Mouse (Mus musculus) kidney, adult 2 months (tissue): Measurements from ENCODE around the gene Fcgr3. TPM values are rescaled to one million over a fixed set of nuclear protein-coding genes. Genes with fewer than 3 reads are reported as not detected.
A peak's percentile ranks its signal among the peaks of the same experiment; 100 is the strongest.
"Not testable (repeated sequence)": the region's sequence is repeated elsewhere in the genome, so short reads cannot be mapped to it uniquely, and the experiment has no call there.

ENCODE experiments used
- DNase-seq: peaks from one replicate; pipeline ENCODE4 v3.0.0; 2021
- H3K27ac ChIP-seq: fragments of 200-500 bp; 2 replicates; pipeline ENCODE4 v1.5.1; 2012; ENCODE audit warnings: low read depth, low read length, control low read depth, inconsistent platforms; ENCODE audit not compliant: insufficient read depth
- H3K27me3 ChIP-seq: fragments of 200-500 bp; replicated peaks from 2 replicates; pipeline ENCODE4 v1.6.1; 2012; ENCODE audit warnings: mild to moderate bottlenecking, moderate library complexity, low read length, inconsistent platforms; ENCODE audit not compliant: control insufficient read depth, insufficient read depth
- H3K36me3 ChIP-seq: fragments of 200-500 bp; 2 replicates; pipeline ENCODE4 v1.6.1; 2012; ENCODE audit warnings: mild to moderate bottlenecking, moderate library complexity, low read length, inconsistent platforms; ENCODE audit not compliant: control insufficient read depth, insufficient read depth
- H3K4me1 ChIP-seq: fragments of 200-500 bp; 2 replicates; pipeline ENCODE4 v1.6.1; 2011; ENCODE audit warnings: low read length; ENCODE audit not compliant: control insufficient read depth, insufficient read depth
- H3K4me3 ChIP-seq: fragments of 200-500 bp; 2 replicates; pipeline ENCODE4 v1.5.1; 2011; ENCODE audit warnings: mild to moderate bottlenecking, low read depth, low read length, control low read depth; ENCODE audit not compliant: insufficient read depth
- CTCF ChIP-seq: fragments of 200-500 bp; conservative IDR thresholded peaks from 2 replicates; pipeline ENCODE4 v1.5.1; 2011; ENCODE audit warnings: low read depth, mild to moderate bottlenecking, control low read depth, low read length, moderate library complexity, mixed read lengths; ENCODE audit not compliant: insufficient read depth, insufficient read length
- POLR2A ChIP-seq: fragments of 200-500 bp; IDR thresholded peaks from one replicate; pipeline ENCODE4 v1.6.1; 2011; ENCODE audit warnings: low read depth, low read length, control low read depth
- WGBS: fragments of 180-500 bp; shearing (Covaris S2); methylation state at CpG from one replicate; pipeline ENCODE4 v1.1.7; 2018; 5-methylcytosine and 5-hydroxymethylcytosine counted together
- polyA plus RNA-seq: library from polyadenylated mRNA; depleted of rRNA; stranded (reverse); fragments of >200 nt; gene quantifications from 2 replicates; pipeline ENCODE4 v1.2.3, GENCODE M21; 2012

The Fcgr3 gene
- polyA plus RNA-seq, 1 experiment: 6.4 TPM

DNA sequence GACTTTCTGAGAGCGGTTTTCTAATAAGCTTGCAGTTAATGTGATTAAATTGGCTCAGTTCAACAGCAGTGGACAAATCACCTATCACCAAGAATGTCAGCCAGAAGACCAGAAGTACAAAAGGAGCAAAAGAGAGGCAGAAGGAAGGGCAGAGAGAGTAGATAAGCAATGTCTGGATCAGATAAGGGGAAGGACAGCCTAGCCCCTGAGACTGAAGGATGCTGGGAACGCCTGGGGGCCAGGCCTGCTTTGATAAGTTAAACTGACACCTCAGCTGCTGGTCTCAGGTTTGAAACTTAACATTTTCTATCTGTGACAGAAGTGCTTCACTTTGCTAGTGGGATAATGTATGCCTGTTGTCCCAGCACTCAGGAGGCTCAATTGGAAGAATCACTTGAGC lies 32.9 kb upstream of the Fcgr3 start:
- TF ChIP-seq CTCF (no peak), POLR2A (no peak)
- WGBS: 67% methylated on average over 2 of the region's 2 CpGs
- Histone ChIP-seq H3K36me3 (no peaks in the 10 kb centered on the region), H3K4me1 (peaks cover 6% of the 10 kb centered on the region; the same call in 1 of the 2 replicates), H3K4me3 (no peak overlapping the region), H3K27me3 (no peaks in the 10 kb centered on the region; the same call in 1 of the 2 replicates), H3K27ac (no peak overlapping the region)
- no peak for DNase-seq

DNA sequence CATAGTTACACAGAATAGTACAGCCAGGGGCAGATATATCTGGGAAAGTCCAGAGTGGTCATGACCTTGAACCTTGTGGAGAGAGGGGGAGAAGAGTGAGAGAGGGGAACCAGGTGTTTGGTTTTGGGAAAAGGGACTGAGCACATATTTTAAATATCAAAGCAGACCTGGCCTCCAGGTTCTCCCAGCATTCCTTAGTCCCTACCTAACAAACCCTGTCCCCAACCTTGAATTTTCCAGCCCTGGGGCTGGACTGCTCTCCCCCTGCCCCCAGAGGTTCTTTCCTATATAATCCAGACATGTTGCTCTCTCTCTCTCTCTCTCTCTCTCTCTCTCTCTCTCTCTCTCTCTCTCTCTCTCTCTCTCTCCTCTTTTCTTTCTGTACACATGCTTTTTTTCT lies 32.4 kb upstream of the Fcgr3 start:
- H3K27ac ChIP-seq: peak overlapping the region; percentile 60; the same call in 1 of the 2 replicates
- H3K27me3 ChIP-seq: no peaks in the 10 kb centered on the region; the same call in 1 of the 2 replicates
- peaks cover 6% of the 10 kb centered on the region; the same call in 1 of the 2 replicates for H3K4me1 ChIP-seq
- no peak overlapping the region for H3K4me3 ChIP-seq
- no peak for DNase-seq
- TF ChIP-seq CTCF: no peak
- no peaks in the 10 kb centered on the region for H3K36me3 ChIP-seq

DNA sequence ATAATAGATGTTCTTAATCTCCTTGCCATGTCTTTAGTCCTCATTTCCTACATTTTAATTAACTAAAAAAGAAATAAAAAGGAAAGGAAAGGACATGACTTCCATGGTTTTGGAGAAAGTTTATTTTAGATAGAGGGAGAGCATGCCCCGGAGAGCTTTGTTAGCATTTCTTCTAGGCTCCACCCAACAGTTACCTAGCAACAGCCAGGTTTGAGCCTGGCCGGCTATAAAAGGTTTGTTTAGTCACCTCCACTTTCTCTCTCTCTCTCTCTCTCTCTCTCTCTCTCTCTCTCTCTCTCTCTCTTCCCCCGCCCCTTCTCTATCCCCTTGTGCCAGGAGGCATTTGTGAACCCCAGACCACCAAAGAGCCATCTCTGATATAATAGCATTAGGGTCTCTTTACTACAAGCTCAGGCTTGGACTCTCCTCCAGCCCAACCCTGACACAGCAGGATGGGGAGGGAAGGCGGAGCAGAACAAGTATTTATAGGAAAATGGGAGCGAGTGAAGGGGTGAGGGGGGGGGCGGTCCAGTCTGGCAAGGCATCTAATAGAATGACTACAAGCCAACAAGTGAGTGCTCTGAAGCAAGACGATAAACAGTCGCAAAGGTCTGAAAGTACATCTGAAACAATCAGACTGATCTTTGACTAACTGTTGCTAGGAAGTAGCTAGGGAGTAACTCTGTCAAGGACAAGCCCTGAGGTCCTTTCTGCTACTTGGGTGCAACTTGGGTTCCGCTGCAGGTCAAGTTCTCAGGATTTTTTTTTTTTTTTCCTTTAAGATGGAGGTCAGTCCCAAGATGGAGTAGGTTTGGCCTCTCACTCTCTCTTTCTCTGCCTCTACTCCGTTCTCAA lies 31.6 kb upstream of the Fcgr3 start:
- DNase-seq: peak; percentile 19
- Histone ChIP-seq H3K4me1 (no peaks in the 10 kb centered on the region; the same call in 1 of the 2 replicates), H3K4me3 (no peak overlapping the region), H3K27me3 (no peaks in the 10 kb centered on the region; the same call in 1 of the 2 replicates), H3K36me3 (no peaks in the 10 kb centered on the region), H3K27ac (peak overlapping the region; percentile 60)
- WGBS: 16% methylated on average over 10 of the region's 10 CpGs
- TF ChIP-seq CTCF (no peak), POLR2A (no peak)

DNA sequence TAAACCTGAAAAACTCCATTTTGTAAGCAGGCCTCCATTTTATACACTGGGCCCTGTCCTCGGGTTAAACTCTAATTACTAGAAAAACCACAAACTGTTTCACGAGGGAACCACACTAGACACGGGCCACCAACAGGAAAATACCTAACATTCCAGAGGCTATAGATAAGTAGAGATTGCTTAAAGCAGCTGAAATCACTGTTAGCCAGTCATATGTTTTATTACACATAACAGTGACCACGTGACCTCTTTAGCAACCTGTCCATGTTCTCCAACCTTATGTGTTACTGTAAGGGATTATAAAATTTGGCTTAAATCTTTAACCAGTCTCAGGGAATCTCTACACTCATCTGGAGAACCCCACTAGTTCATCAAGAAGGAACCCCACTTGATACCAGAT lies 29.7 kb upstream of the Fcgr3 start:
- H3K27me3 ChIP-seq: no peaks in the 10 kb centered on the region
- no peak for TF ChIP-seq POLR2A
- no peak for TF ChIP-seq CTCF
- DNase-seq: no peak
- H3K27ac ChIP-seq: no peak overlapping the region
- 59% methylated on average over 4 of the region's 4 CpGs for WGBS
- H3K36me3 ChIP-seq: no peaks in the 10 kb centered on the region
- no peak overlapping the region for H3K4me3 ChIP-seq
- no peaks in the 10 kb centered on the region; the same call in 1 of the 2 replicates for H3K4me1 ChIP-seq

DNA sequence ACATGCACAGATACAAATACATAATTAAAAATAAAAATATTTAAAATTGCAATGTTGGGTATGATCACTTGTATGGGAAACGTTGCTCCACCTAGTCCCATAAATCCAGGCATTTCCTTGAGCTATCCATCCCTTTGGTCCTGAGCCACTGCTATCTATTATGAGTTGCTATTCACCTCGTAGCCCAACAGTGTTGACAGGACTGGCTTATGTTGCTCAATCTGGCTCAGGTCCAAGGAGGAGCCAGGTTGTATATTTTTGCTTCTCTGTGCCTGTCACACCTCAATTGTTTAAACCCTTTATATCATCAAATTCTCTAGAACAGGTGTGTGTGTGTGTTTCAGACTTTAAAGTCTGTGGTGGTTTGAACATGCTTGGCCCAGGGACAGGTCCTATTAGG lies 26.0 kb upstream of the Fcgr3 start:
- WGBS: 74% methylated on average over 2 of the region's 2 CpGs
- peaks cover under 1% of the 10 kb centered on the region; the same call in 1 of the 2 replicates for H3K27me3 ChIP-seq
- no peaks in the 10 kb centered on the region for H3K36me3 ChIP-seq
- TF ChIP-seq POLR2A: no peak
- no peak for TF ChIP-seq CTCF
- no peaks in the 10 kb centered on the region for H3K4me1 ChIP-seq
- H3K4me3 ChIP-seq: no peak overlapping the region
- no peak overlapping the region for H3K27ac ChIP-seq
- DNase-seq: no peak

DNA sequence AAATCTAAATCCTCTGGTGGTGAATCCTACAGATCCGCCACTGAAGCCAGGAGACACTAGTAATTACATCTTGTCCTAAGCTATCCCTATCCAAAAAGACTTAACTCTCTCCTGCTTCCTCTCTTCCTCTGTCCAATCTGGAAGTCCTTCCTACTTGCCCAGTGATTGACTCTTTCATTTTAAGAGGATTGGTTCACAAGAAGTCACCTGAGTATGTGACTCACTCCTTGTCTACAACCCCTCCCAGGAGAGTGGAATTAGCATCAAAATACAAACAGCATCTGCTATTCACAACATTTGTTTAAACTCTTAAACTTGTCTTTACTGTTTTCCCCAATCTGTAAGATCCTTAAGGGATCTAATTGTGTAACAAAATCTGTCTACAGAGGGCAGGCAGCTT lies 25.2 kb upstream of the Fcgr3 start:
- WGBS: 96% methylated on average over 1 of the region's 1 CpGs
- Histone ChIP-seq H3K36me3 (no peaks in the 10 kb centered on the region), H3K4me1 (no peaks in the 10 kb centered on the region), H3K27me3 (peaks cover 1% of the 10 kb centered on the region; the same call in 1 of the 2 replicates), H3K27ac (no peak overlapping the region), H3K4me3 (no peak overlapping the region)
- TF ChIP-seq POLR2A (no peak), CTCF (no peak)
- DNase-seq: no peak

DNA sequence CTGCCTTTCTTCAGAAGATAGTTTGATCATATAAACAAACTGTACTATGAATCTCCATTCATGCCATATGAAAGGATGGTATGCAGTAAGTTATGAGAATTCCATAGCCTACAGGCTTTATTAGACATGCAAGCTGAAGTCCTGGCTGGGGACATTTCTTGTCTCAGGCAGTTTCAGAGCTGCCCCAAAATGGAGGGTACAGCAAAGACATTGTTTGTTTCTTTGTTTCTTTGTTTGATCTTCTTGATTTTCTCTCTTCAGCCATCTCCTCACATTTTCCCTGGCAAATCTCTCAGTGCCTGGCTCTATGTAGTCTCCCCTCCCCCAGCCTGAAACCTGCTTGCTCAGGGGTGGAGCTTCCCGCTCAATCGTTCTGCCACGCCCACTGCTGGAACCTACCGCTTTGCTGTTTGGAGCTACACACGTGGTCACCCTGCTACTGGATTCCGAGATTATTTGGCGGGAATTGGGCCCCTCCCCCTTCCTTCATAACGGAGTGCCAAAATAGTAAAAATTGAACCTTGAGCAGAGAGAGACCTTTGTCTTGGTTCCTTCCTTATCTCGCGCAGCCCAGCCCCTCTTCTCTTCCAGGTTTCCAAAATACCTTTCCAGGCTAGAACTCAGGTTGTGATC lies 23.6 kb upstream of the Fcgr3 start:
- not testable (repeated sequence) for H3K27me3 ChIP-seq, H3K36me3 ChIP-seq, H3K4me1 ChIP-seq, H3K27ac ChIP-seq, H3K4me3 ChIP-seq
- DNase-seq: peak; percentile 26
- WGBS: 10% methylated on average over 10 of the region's 10 CpGs
